Mouse (Mus musculus) ovary, adult 18-20 months (tissue): ENCODE data around the gene Gsg1l.

ENCODE experiments used
- DNase-seq: peaks from one replicate; pipeline ENCODE4 v3.0.0; 2022; ENCODE audit warnings: low spot score, mixed read lengths

Gsg1l gene

GRCm38 (mm10) chr7:125983902-125984841 lies 98.0 kb downstream of the Gsg1l start:
- no peak for DNase-seq

GRCm38 (mm10) chr7:125979591-125979990 lies 102.6 kb downstream of the Gsg1l start:
- peak; percentile 33 for DNase-seq

GRCm38 (mm10) chr7:125976695-125977094 lies 105.5 kb downstream of the Gsg1l start:
- DNase-seq = no peak

GRCm38 (mm10) chr7:125975414-125975813 lies 106.8 kb downstream of the Gsg1l start:
- DNase-seq = no peak

- no peak for DNase-seq
These were observed 108.3 kb downstream of the Gsg1l start for GRCm38 (mm10) chr7:125973874-125974273.

GRCm38 (mm10) chr7:125972776-125973175 lies 109.4 kb downstream of the Gsg1l start:
- DNase-seq = no peak

GRCm38 (mm10) chr7:125972174-125972672 lies 110.0 kb downstream of the Gsg1l start:
- no peak for DNase-seq

- DNase-seq = peak; percentile 64
These were observed 113.1 kb downstream of the Gsg1l start for GRCm38 (mm10) chr7:125969076-125969475.

- DNase-seq = peak; percentile 38
These were observed 115.6 kb downstream of the Gsg1l start for GRCm38 (mm10) chr7:125966402-125967261.

GRCm38 (mm10) chr7:125964087-125964607 lies 118.1 kb downstream of the Gsg1l start:
- DNase-seq = no peak

- no peak for DNase-seq
These were observed 122.7 kb downstream of the Gsg1l start for GRCm38 (mm10) chr7:125959294-125960048.

GRCm38 (mm10) chr7:125958856-125959255 lies 123.4 kb downstream of the Gsg1l start:
- no peak for DNase-seq

GRCm38 (mm10) chr7:125954994-125955393 lies 127.2 kb downstream of the Gsg1l start:
- no peak for DNase-seq

GRCm38 (mm10) chr7:125954356-125954878 lies 127.8 kb downstream of the Gsg1l start:
- no peak for DNase-seq

GRCm38 (mm10) chr7:125953844-125954243 lies 128.4 kb downstream of the Gsg1l start:
- no peak for DNase-seq

GRCm38 (mm10) chr7:125951911-125952310 lies 130.3 kb downstream of the Gsg1l start:
- DNase-seq = no peak

- no peak for DNase-seq
These were observed 133.2 kb downstream of the Gsg1l start for GRCm38 (mm10) chr7:125948973-125949372.

- DNase-seq = no peak
These were observed 136.3 kb downstream of the Gsg1l start for GRCm38 (mm10) chr7:125945915-125946314.

- DNase-seq = no peak
These were observed 137.6 kb downstream of the Gsg1l start for GRCm38 (mm10) chr7:125944631-125945030.

GRCm38 (mm10) chr7:125943511-125943910 lies 138.7 kb downstream of the Gsg1l start:
- DNase-seq = no peak
